Mouse (Mus musculus) ovary, postnatal 10 days (tissue): Measurements from ENCODE around the gene Gnat1.

ENCODE experiments used
- DNase-seq: peaks from one replicate; pipeline ENCODE4 v3.0.0; 2022; ENCODE audit warnings: low spot score

Gnat1 gene

DNA sequence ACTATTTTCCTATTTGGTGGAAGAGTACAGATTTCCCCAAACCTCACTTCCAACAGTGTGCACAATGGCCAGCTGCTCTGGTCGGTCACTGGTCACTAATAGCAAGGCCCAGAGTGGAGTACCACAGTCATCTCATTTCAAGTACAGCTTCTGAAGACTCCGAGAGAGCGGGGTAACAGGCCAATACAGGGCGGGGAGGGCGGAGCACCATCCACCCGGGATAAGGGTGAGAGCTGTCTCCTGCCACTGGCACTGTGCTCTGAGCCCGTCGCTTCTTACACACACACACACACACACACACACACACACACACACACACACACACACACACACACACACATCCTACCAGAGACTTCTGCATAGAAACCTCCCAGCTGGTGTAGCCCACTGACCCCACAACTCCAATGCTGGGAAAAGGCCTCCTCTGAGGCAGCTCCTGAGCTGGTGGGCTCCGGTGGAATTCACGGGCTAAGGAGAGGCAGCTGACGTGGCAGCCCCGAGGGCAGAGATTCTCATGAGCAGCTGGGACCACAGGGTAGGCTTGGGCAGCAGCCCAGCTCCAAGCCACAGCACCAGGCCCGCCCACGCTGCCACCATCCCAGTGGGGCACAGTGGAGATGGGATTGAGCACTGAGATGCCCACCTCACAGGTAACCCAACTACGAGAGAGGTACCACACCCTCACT, 53.2 kb downstream of the Gnat1 start:
- no peak for DNase-seq

DNA sequence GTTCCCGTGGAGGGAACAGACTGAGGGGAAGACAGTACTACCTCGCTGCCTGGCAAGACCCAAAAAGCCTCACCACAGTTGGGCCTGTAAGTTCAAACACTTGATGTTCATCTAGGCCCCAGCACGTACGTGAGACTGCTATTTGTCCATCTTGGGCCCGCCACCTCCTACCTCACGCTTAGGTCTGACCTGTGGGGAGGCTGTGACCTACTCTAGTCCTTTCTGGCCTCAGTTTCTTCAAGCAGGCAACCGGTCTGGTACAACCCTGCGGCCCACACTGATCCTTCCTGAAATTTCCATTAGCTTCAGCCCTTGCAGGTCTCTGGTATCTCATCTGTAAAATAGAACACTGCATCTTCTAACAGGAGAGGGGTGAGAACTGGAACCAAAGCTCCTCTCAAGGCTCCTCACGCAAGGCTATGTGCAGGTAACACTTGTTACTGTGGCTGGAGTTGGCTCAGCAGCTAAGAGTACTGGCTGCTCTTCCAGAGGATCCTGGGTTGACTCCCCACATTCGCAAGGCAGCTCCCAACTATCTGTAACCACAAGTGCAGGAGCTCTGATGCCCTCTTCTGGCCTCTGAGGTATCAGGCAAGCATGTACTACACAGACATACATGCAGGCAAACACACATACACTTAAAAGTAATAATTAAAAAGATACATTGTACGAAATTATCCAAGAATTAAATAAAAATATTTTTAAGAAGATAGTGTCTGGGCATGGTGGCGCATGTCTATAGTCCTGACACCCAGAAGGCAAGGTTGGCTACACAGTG, 54.0 kb downstream of the Gnat1 start:
- no peak for DNase-seq

DNA sequence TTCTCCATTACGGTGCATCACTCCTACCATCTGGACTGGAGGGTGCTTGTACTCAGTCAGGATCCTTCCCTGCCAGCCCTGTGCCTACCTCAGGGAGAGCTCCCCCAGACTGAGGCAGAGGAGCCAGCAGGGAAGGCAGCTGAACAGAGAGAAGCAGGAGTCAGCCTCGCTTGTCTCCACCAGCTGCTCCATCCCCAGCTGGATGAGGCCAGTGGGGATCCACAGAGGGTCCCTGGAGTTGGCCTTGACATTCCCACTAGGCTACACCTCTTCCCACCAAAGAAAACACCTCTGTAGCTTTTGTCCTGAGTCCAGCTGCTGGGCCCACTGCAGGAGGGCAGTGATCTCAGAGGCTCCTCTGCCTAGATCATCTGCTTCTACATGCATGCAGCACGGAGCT, 54.6 kb downstream of the Gnat1 start:
- no peak for DNase-seq

DNA sequence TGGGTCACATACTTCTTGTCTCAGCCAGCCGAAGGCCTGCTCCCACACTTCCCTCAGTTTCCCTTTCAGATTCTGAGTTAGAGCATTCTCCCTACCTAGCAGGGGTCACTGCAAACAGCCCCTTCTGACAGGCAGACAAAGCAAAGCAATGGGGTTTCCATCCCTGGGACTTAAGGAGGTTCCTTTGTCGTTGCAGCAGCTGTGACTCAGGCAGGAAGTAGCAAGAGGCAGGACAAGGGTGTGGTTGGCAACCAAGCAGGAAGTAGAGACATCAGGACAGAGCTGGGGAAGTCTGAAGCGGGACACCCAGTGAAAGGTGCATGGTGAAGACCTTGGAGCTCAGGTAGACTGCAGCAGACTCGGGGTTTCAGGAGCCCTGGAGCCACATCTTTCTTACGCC, 55.0 kb downstream of the Gnat1 start:
- no peak for DNase-seq
